Mouse (Mus musculus) liver, adult 2 months (tissue): ENCODE measurements around the gene Atat1. TPM values are rescaled to one million over a fixed set of nuclear protein-coding genes. Genes with fewer than 3 reads are reported as not detected.

ENCODE experiments used
- DNase-seq: peaks from one replicate; pipeline ENCODE4 v3.0.0-alpha.2; 2011; ENCODE audit warnings: low read depth, low spot score; ENCODE audit errors: extremely low read depth
- H3K27ac ChIP-seq: fragments of 200-500 bp; replicated peaks from 2 replicates; pipeline ENCODE4 v1.5.1; 2012; ENCODE audit warnings: low read depth, mild to moderate bottlenecking, control low read depth, inconsistent platforms, low read length; ENCODE audit not compliant: insufficient read depth
- H3K27me3 ChIP-seq: fragments of 200-500 bp; 2 replicates; pipeline ENCODE4 v1.6.1; 2012; ENCODE audit warnings: mild to moderate bottlenecking, moderate library complexity, low read length, inconsistent platforms; ENCODE audit not compliant: control insufficient read depth, insufficient read depth
- H3K36me3 ChIP-seq: fragments of 200-500 bp; 2 replicates; pipeline ENCODE4 v1.6.1; 2012; ENCODE audit warnings: low read length, inconsistent platforms; ENCODE audit not compliant: control insufficient read depth, insufficient read depth
- H3K4me1 ChIP-seq: fragments of 200-500 bp; 2 replicates; pipeline ENCODE4 v1.6.1; 2011; ENCODE audit warnings: low read length; ENCODE audit not compliant: control insufficient read depth, insufficient read depth
- H3K4me3 ChIP-seq: fragments of 200-500 bp; 2 replicates; pipeline ENCODE4 v1.5.1; 2011; ENCODE audit warnings: low read depth, mild to moderate bottlenecking, control low read depth, low read length, moderate library complexity; ENCODE audit not compliant: insufficient read depth
- H3K79me2 ChIP-seq: fragments of 200-500 bp; 2 replicates; pipeline ENCODE4 v1.6.1; 2012; ENCODE audit warnings: inconsistent platforms, mild to moderate bottlenecking, low read length, moderate library complexity; ENCODE audit not compliant: control insufficient read depth, insufficient read depth
- H3K9ac ChIP-seq: fragments of 200-500 bp; 2 replicates; pipeline ENCODE4 v1.6.1; 2012; ENCODE audit warnings: low read depth, mild to moderate bottlenecking, control low read depth, inconsistent platforms, low read length
- CTCF ChIP-seq: fragments of 200-500 bp; IDR thresholded peaks from 2 replicates; pipeline ENCODE4 v1.5.1; 2011; ENCODE audit warnings: low read depth, low read length, control low read depth
- POLR2A ChIP-seq: fragments of 200-500 bp; IDR thresholded peaks from 2 replicates; pipeline ENCODE4 v1.6.1; 2011; ENCODE audit warnings: low read length, control low read depth; ENCODE audit not compliant: insufficient read depth; ENCODE audit errors: extremely low read depth
- WGBS: fragments of 180-500 bp; shearing (Covaris S2); methylation state at CpG from one replicate; pipeline ENCODE4 v1.1.7; 2018; 5-methylcytosine and 5-hydroxymethylcytosine counted together
- polyA plus RNA-seq: library from polyadenylated mRNA; depleted of rRNA; stranded (reverse); fragments of >200 nt; gene quantifications from 2 replicates; pipeline ENCODE4 v1.2.3, GENCODE M21; 2012
- total RNA-seq: library from RNA; depleted of rRNA; stranded (reverse); fragments of >200 nt; gene quantifications from 2 replicates; pipeline ENCODE4 v1.2.3, GENCODE M21; 2014

Atat1 gene
- total and polyA plus RNA-seq, 2 experiments: 12.1 to 47.5 TPM

- no peaks in the 10 kb centered on the region for H3K27me3 ChIP-seq
- H3K27ac ChIP-seq: no peak overlapping the region
- no peak overlapping the region for H3K9ac ChIP-seq
- WGBS: 93% methylated on average over 1 of the region's 1 CpGs
- peaks cover 7% of the 10 kb centered on the region for H3K36me3 ChIP-seq
- H3K4me1 ChIP-seq: peaks cover 4% of the 10 kb centered on the region
- no peak overlapping the region for H3K4me3 ChIP-seq
- peaks cover 2% of the 10 kb centered on the region; the same call in 1 of the 2 replicates for H3K79me2 ChIP-seq
- TF ChIP-seq CTCF (no peak), POLR2A (no peak)
- no peak for DNase-seq
These were observed 4.3 kb downstream of the Atat1 start for GRCm38 (mm10) chr17:35905587-35905986.

- H3K27ac ChIP-seq: no peak overlapping the region
- TF ChIP-seq POLR2A: no peak
- no peak for TF ChIP-seq CTCF
- H3K9ac ChIP-seq: no peak overlapping the region
- peaks cover 2% of the 10 kb centered on the region for H3K4me1 ChIP-seq
- H3K36me3 ChIP-seq: peaks cover 7% of the 10 kb centered on the region
- DNase-seq: no peak
- peaks cover 2% of the 10 kb centered on the region; the same call in 1 of the 2 replicates for H3K79me2 ChIP-seq
- H3K27me3 ChIP-seq: no peaks in the 10 kb centered on the region
- H3K4me3 ChIP-seq: no peak overlapping the region
- WGBS: 73% methylated on average over 4 of the region's 4 CpGs
These were observed 5.9 kb downstream of the Atat1 start for GRCm38 (mm10) chr17:35903992-35904355.

- Histone ChIP-seq H3K9ac (no peak overlapping the region), H3K4me3 (no peak overlapping the region), H3K27ac (no peak overlapping the region), H3K27me3 (no peaks in the 10 kb centered on the region), H3K36me3 (peaks cover 7% of the 10 kb centered on the region), H3K79me2 (peaks cover 2% of the 10 kb centered on the region; the same call in 1 of the 2 replicates), H3K4me1 (no peaks in the 10 kb centered on the region)
- 86% methylated on average over 9 of the region's 9 CpGs for WGBS
- TF ChIP-seq POLR2A (no peak), CTCF (no peak)
- DNase-seq: no peak
These were observed 6.4 kb downstream of the Atat1 start for GRCm38 (mm10) chr17:35903343-35903991.

- WGBS: 85% methylated on average over 3 of the region's 3 CpGs
- no peak overlapping the region for H3K27ac ChIP-seq
These were observed 9.2 kb downstream of the Atat1 start for GRCm38 (mm10) chr17:35900636-35901035.

GRCm38 (mm10) chr17:35897644-35898573 lies 12.0 kb downstream of the Atat1 start:
- peaks cover 2% of the 10 kb centered on the region; the same call in 1 of the 2 replicates for H3K79me2 ChIP-seq
- H3K4me1 ChIP-seq: peaks cover 7% of the 10 kb centered on the region
- WGBS: 46% methylated on average over 23 of the region's 23 CpGs
- DNase-seq: no peak
- no peak overlapping the region for H3K27ac ChIP-seq
- TF ChIP-seq POLR2A (no peak), CTCF (no peak)
- peaks cover 6% of the 10 kb centered on the region for H3K36me3 ChIP-seq
- H3K27me3 ChIP-seq: no peaks in the 10 kb centered on the region
- no peak overlapping the region; the same call in 1 of the 2 replicates for H3K4me3 ChIP-seq
- no peak overlapping the region for H3K9ac ChIP-seq

More at GRCm38 (mm10) chr17:35900636-35901035, 9.2 kb downstream of the Atat1 start:
- TF ChIP-seq POLR2A (no peak), CTCF (no peak)
- Histone ChIP-seq H3K4me1 (peaks cover 7% of the 10 kb centered on the region), H3K4me3 (no peak overlapping the region), H3K27me3 (no peaks in the 10 kb centered on the region), H3K36me3 (no peaks in the 10 kb centered on the region), H3K9ac (no peak overlapping the region), H3K79me2 (peaks cover 2% of the 10 kb centered on the region; the same call in 1 of the 2 replicates)
- DNase-seq: no peak
